In genomic region chr5:23413575-23414470, GRCm38 (mm10) we compare ENCODE assay signal across 8 mouse cellular contexts. TPM values are rescaled to one million over a fixed set of nuclear protein-coding genes. Genes with fewer than 3 reads are reported as not detected.
DNase-seq lines count a peak whose midpoint lies in the region; ATAC-seq and TF ChIP-seq lines count a peak whose summit lies in the region.

No protein-coding gene starts in this region.

- peak; percentile 40 for ATAC-seq in forebrain, embryonic 12.5 days (ENCODE audit: low FRiP score)
- no peak for ATAC-seq in megakaryocyte progenitor cell, adult 5-6 weeks (replicated peaks; ENCODE audit: poor library complexity)

- peak; percentile 42; the same call in 1 of the 2 replicates for TF ChIP-seq POLR2A in lung, adult 2 months (IDR thresholded peaks at IDR 0.05; ENCODE audit: borderline replicate concordance, extremely low read depth, low read depth, low read length)

- TF ChIP-seq CTCF in lung, adult 2 months (IDR thresholded peaks at IDR 0.05; ENCODE audit: insufficient read depth, low read length): no peak

- peaks cover 65% of the 10 kb centered on the region for H3K4me1 ChIP-seq in forebrain, embryonic 12.5 days
- H3K4me1 ChIP-seq in lung, adult 2 months (ENCODE audit: control insufficient read depth, insufficient read depth, low read length): peaks cover 46% of the 10 kb centered on the region

- H3K9ac ChIP-seq in forebrain, embryonic 12.5 days: no peak overlapping the region

- H3K9me3 ChIP-seq in forebrain, embryonic 12.5 days: no peaks in the 10 kb centered on the region

- H3K4me2 ChIP-seq in forebrain, embryonic 12.5 days: peak overlapping the region; percentile 8

- H3K4me3 ChIP-seq in forebrain, embryonic 12.5 days (replicated peaks): no peak overlapping the region
- H3K4me3 ChIP-seq in lung, adult 2 months (replicated peaks; ENCODE audit: extremely low read depth, low read depth, low read length): no peak overlapping the region

- DNase-seq in left cerebral cortex, postnatal 10 days (ENCODE audit: extremely low spot score in 1 of 2, low spot score in 2 of 2): peak; percentile 56 to 61
- DNase-seq in left cerebral cortex, adult 9 months (ENCODE audit: low spot score in 2 of 2): no peak
- peak; percentile 66 to 75 for DNase-seq in heart, postnatal 36 days
- no peak for DNase-seq in lung, adult 2 months
- DNase-seq in skeletal muscle tissue, adult 2 months (ENCODE audit: low read depth, low spot score): peak; percentile 86
- no peak for DNase-seq in thymus, adult 18-20 months

- H3K27ac ChIP-seq in forebrain, embryonic 12.5 days: peak overlapping the region; percentile 89

- intact Hi-C loops in left cerebral cortex, postnatal 10 days (cut with DNase I): no loop called here
- intact Hi-C loops in heart, postnatal 36 days (cut with DNase I): loop anchor here (1.0 kb wide), 1 partner anchor 20 kb away; the partner anchor contains the start of gene Kmt2e

- WGBS in forebrain, embryonic 12.5 days: 15% methylated on average over 12 of the region's 12 CpGs
- whole genome bisulfite sequencing in lung, adult 2 months: 48% methylated on average over 12 of the region's 12 CpGs

- no peaks in the 10 kb centered on the region for H3K27me3 ChIP-seq in forebrain, embryonic 12.5 days

- H3K36me3 ChIP-seq in forebrain, embryonic 12.5 days (replicated peaks): peaks cover 16% of the 10 kb centered on the region; the same call in 1 of the 2 replicates

RNA-seq across cellular contexts. Expression of gene Kmt2e, which starts 20.4 kb away (rescaled TPM):
- total RNA-seq in left cerebral cortex, postnatal 10 days (2021): 100 to 1,000 TPM; 126 TPM
- polyA plus RNA-seq in forebrain, embryonic 12.5 days (2016; fragmentation: Nextera tagmentation; extraction: Ambion mirVana): 138 and 146 TPM in 2 replicates
- total RNA-seq in heart, postnatal 36 days (2021): 10 to 100 TPM; 50.1 to 51.5 TPM
- 22.2 and 22.9 TPM in 2 replicates for polyA plus RNA-seq in lung, adult 2 months (2012; rRNA removed)
- total RNA-seq in megakaryocyte progenitor cell, adult 5-6 weeks (2015): 122 and 127 TPM in 2 replicates
- total RNA-seq in megakaryocyte progenitor cell, adult 5-6 weeks (2017): 50.1 and 60.1 TPM in 2 replicates

Comparison
In these comparisons a context has a peak if more than half of its experiments do, and no peak if none do; other contexts are left out.
1. DNase-seq: peak in left cerebral cortex, postnatal 10 days (2 of 2), heart, postnatal 36 days (2 of 2) and skeletal muscle tissue, adult 2 months (single experiment); none in left cerebral cortex, adult 9 months (0 of 2), lung, adult 2 months (single experiment) and thymus, adult 18-20 months (0 of 2).